Mouse (Mus musculus): Measurements from ENCODE around the gene Lsamp.

Gene Lsamp

DNA sequence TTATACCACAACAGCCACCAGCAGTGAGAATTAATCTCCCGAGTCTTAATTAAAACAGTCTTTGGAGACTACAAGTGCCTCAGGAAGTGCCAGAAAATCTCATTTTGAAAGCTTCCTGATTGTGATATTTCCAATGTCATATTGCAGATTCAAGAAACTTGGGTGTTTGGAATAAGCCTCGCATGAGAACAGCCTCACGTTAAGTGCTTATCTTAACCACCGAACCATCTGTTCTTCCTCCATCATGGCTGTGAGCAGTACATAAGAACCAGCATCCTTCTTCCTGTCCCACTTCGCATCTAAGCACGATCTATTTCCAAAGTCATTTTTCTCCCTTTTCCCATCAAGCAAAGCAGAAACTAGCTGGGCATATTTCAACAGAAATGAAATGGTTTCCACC lies 1780.1 kb downstream of the Lsamp start:
- no peak for DNase-seq (ENCODE audit: low read depth, low spot score)

DNA sequence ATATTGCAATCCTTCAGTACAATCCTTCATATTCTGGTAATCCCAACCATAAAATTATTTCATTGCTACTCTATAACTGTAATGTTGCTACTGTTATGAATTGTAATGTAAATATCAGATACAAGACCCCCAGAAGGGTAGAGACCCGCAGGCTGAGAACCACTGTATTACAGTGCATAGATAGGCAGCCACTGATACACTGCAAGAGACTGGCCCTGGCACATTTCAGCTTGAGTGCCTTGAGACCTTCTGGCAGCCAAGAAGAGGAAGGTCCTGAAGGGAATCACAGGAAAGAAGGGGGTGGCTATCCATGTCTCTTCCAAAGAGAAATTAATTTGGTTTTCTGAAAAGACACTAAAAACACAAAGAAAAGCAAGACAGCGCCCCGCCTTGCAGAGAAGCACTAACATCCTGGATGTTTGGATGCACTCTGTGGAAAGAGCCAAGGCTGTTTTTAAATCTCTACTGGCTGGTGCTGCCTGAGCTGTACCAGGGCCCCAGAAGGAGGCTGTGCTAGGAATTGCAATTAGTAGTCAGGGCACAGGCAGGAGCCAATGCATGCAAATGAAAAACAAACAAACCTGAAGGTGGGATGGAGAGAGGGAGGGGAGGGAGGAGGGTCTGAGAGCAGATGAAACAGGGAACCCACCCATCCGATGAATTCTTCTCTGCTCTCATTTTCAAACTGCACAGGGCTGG lies 1787.4 kb downstream of the Lsamp start:
- DNase-seq (ENCODE audit: low read depth, low spot score), result no peak

DNA sequence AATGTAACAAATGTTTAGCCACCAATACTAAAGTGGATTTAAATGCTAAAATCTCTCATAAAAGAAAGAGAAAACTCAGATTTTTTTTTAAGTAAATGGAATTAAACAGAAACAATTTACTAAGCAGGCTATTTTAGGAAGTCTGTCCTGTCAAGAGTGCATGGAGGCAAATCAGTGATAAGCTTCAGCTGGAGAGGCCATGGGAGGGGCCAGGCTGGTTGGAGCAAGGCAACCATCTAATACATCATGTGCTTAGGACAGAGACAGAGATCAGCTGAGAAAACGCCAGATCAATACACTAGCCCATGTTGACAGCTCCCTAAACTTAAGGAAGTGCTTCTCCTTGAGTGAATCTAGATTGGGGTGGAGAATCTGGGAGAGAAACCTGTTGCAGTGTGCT lies 1793.4 kb downstream of the Lsamp start:
- DNase-seq (ENCODE audit: low read depth, low spot score), result no peak

GRCm38 (mm10) chr16:41785600-41785999 lies 1801.4 kb downstream of the Lsamp start:
- peak; percentile 48 for DNase-seq (ENCODE audit: low read depth, low spot score)

- no peak for DNase-seq (ENCODE audit: low read depth, low spot score)
Measured at GRCm38 (mm10) chr16:41786704-41787103, 1802.5 kb downstream of the Lsamp start.

GRCm38 (mm10) chr16:41787146-41787545 lies 1803.0 kb downstream of the Lsamp start:
- DNase-seq (ENCODE audit: low read depth, low spot score), result no peak

GRCm38 (mm10) chr16:41790016-41790415 lies 1805.9 kb downstream of the Lsamp start:
- no peak for DNase-seq (ENCODE audit: low read depth, low spot score)

GRCm38 (mm10) chr16:41820369-41820768 lies 1836.2 kb downstream of the Lsamp start:
- DNase-seq (ENCODE audit: low read depth, low spot score), result no peak

DNA sequence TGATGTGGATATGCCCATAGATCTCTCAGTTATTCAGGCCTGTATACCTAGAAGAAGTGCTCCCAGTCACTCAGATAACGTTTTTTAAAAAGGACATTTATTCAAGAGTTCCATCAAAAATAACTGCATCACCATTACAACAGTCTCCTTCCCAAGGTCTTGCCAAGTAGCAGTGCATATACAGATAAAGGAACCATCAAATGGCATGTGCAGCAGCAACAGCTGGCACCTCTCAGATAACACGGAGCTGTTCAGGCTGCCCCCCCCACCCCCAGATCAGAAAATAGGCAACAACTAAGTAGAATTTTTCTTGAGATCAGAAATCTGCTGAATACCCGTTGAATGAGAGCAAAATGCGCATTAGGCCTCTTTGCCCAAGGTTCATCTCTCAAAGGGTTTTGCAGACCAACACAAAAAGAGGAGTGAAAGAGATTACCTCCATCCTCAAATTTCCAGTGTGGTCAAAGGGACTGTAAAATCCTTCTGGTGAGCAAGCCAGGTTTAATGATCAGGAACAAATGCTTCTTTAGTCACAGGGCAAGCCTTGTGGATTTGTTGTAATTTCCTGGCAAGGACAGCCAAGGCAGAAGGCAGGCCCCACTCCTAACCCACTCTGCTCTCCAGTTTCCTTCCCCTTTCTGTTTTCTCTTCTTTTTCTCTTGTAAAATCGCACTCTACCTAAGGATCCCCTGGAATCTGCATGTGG lies 1842.9 kb downstream of the Lsamp start:
- no peak for DNase-seq (ENCODE audit: low read depth, low spot score)

DNA sequence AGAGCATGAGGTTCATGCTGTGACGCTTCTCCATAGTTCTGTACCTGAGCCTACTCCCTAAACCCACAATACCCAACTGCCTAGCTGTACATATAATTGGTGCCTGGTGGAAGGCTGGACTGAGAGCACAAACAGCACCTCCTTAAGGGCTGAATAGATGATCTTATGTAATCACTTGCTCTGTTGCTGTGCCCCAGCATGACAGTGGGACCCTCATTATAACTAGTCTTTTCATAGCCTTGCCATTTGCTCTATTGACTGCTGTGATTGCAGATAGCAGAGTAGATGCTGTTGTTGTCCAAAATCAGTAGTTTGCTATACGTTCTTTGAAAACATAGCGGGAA lies 1843.4 kb downstream of the Lsamp start:
- DNase-seq (ENCODE audit: low read depth, low spot score), result no peak

- DNase-seq (ENCODE audit: low read depth, low spot score), result no peak
Measured at GRCm38 (mm10) chr16:41834637-41835036, 1850.5 kb downstream of the Lsamp start.

GRCm38 (mm10) chr16:41835745-41836144 lies 1851.6 kb downstream of the Lsamp start:
- no peak for DNase-seq (ENCODE audit: low read depth, low spot score)

DNA sequence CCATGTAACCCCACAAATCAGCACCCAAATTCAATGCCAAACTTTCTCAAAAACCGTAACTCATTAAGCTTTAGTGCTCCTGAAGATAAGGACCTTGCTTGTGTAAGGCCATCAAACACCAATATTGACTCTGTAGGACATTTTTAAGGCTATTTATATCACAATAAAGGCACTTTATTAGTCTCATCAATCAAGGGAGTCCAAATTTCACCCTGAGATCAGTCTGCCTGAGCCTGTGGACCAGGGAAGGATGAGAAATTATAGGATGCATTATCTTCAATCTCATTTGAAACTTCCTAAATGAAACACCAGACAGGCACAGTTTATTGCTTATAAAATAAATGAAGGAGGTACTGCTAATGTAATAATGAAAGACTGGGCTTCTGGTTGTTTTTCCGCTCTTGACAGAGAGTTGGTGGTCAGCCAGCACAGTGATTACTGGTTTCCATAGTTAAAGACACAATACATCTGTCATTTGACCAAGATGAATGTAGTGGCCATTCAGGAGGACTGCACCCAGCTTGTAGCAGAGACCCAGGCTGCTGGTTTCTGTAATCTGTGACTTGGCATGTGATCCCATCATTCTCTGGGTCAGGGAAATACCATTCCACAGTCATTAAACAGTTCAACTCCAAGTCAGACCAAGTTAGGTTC lies 1855.7 kb downstream of the Lsamp start:
- DNase-seq (ENCODE audit: low read depth, low spot score), result no peak

- DNase-seq (ENCODE audit: low read depth, low spot score), result no peak
Measured at GRCm38 (mm10) chr16:41846903-41847302, 1862.7 kb downstream of the Lsamp start.

DNA sequence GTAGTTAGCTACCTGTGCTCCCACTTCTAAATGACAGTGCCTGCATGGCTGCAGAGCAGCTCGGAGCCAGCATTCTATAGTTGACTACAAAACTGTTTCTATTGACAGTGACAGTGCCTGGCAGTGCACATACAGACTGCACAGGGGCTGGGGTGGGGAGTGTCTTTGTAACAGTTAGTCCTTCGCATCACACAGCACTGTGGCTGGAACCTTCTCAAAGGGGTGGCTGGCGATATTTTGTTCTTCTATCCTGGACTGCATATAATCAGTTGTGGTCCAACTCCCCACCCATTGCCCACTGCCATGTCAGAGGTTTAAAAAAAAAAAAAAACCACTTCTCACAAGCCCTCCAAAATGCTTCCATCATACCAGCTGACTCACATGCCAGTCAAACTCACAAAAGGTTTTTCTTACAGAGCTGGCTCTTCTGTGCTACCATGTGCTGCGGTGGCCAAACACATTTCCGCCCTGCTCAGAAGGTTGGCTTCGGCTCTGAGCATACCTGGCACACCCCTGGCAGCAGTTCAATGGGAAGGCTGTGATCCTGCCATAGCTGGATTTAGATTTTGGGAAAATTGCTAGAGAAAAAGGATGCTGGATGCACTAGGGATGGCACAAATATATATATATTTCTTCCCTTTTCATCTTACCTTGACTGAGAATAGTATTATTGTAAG lies 1887.9 kb downstream of the Lsamp start:
- no peak for DNase-seq (ENCODE audit: low read depth, low spot score)

DNA sequence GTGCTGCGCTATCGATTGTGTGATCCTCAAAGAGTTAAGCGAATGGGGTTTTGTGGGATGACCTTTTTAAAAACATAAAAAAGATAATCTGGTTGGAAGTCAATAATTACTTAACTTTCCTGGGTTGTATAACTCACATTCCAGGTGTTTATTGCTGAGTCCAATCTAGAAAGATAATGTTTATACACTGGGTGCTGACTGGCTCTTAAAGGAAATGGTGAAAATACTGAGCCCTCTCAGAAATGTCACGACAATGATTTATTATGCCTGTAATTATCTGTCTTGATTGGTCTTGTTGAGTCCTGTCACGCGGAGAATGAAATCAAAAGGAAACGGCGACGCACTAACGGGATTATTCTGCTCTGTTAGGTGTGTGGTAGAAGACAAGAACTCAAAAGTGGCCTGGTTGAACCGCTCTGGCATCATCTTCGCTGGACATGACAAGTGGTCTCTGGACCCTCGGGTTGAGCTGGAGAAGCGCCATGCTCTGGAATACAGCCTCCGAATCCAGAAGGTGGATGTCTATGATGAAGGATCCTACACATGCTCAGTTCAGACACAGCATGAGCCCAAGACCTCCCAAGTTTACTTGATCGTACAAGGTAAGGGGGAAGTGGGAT lies 1904.5 kb downstream of the Lsamp start:
- no peak for DNase-seq (ENCODE audit: low read depth, low spot score)

DNA sequence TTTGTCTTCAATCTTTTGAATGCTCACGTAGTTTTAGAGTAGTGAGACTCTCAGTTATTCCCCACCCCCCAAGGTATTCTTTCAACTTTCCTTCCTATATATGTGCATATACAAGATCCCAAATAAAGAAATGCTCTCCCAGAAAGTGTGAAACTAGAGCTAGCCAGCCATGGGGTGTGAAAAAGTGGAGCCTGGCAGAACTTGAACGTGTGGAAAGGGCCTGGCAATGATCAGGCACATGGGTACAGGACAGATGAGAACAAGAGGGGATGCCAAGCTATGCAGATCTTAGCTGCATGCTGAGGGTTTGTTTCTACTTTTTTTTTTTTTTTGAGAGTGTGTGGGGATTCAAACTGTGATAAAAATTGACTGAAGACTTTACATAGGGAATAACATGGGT lies 1916.6 kb downstream of the Lsamp start:
- DNase-seq (ENCODE audit: low read depth, low spot score), result no peak

DNA sequence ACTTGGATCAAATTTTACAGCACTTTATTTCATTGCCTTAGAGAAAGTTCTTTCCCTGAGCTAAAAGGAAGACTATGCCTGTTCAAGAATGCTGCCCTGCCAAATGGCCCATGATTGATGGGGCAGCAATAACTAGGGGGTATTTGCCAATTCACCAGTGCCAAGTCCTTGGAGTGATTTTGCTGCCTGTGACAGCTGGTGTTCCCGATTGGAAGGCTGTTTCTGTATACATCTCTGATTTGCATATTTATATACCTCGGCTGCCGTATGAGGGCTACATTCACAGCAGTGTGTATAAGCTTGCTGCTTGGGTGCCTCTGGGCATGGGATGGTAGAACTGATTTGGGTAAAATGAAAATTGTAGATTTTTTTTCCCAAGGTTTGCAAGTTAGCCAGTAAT lies 1919.5 kb downstream of the Lsamp start:
- DNase-seq (ENCODE audit: low read depth, low spot score), result no peak

DNA sequence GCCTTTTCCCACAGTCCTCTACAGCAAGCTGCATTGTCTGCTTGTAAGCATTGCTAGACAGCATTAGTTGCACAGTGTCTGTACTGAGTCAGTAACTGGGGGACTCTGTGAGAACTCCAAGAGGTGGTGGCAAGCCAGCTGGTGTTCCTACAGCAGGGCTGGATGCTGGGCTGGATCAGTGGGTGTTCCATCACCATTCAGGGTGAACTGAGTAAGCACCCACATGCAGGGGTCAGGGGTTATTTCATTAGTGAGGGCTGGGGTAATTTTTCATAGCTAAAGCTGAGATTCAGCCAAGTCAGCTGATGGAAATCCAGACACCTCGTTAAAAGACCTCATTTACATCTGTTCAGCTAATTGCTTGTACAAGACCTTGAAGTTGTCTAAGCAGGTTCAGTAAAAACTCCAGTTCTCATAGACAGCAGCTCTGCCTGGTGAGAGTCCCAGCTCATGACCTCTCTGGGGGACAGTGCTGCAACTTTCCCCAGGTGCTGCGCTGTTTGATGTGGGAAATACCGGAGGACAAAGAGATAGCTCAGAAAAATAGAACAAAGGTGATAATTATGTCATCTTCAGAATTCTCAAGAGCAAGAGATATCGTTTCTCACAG lies 1928.5 kb downstream of the Lsamp start:
- DNase-seq (ENCODE audit: low read depth, low spot score), result no peak

DNA sequence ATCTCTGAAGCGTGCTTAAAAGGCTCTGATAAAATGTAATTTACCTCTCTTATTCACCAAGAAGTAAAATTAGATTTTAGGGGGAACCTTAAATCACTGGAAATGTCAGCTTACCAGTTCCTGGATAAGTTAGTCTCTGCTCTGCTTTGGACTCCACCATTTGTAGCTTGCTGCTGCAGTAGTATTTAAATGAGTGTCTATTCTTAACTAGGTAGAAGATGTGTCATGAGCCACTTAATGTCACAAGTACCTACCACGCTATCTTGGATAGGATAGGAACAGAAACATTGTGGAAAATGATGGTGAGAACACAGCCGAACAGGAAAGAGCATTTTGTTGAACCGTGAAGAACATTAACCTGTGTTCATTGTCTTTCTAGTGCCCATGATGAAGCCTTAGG lies 1929.2 kb downstream of the Lsamp start:
- DNase-seq (ENCODE audit: low read depth, low spot score), result no peak

DNA sequence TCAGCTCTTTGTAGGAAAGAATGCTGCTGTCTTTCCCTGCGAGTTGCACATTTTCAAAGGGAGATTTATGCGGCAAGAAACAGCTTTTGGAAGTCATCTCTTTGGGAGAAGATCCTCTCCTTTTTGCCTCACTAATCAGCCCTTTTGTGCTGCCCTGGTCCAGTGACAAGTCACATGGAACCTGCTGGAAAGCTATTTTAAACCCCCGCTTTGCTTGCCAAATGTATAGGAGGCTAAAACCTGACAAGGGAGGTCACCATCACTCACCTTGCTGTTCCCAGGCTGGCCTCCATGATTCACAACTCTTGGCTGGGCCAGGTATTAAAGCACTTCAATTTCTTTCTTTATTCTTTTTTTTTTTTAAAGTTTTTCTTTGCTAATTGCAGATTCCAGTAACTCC lies 1932.2 kb downstream of the Lsamp start:
- no peak for DNase-seq (ENCODE audit: low read depth, low spot score)
